Mouse (Mus musculus) common myeloid progenitor, adult 5-6 weeks (primary cell): ENCODE data around the gene Palld. TPM values are rescaled to one million over a fixed set of nuclear protein-coding genes. Genes with fewer than 3 reads are reported as not detected.
A peak's percentile ranks its signal among the peaks of the same experiment; 100 is the strongest.

Experiments
- ATAC-seq: replicated peaks from 2 replicates; pipeline ENCODE4 v1.8.0; 2016; ENCODE audit warnings: low read depth, mild to moderate bottlenecking, moderate TSS enrichment, inconsistent platforms; ENCODE audit not compliant: poor library complexity, severe bottlenecking
- total RNA-seq: library from RNA; stranded (forward); fragments of 200-1000, 187-1606 nt; gene quantifications from 2 replicates; pipeline ENCODE4 v1.2.3, GENCODE M21; 2017

Palld gene
- total RNA-seq, 1 experiment from 2014 or later = 0.46 TPM

DNA sequence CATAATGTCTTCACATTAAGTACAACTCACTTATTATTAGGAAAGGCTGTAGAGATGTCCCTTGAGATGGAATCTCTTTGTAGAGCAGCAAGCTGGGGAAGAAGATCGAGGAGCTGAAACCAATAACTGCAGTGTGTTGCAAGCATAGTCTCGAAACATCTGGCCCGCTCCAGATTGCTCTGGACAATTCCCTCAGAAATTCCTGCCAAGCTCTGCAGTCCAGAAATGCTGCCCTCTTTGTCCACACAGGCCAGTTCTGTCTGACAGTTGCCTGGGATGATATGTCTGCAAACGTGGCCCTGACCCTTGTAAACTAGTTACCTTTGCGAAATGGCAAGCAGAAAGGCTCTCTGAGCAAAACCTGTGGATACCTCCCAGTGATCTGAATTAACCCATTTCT, 291.9 kb downstream of the Palld start:
- no peak for ATAC-seq

DNA sequence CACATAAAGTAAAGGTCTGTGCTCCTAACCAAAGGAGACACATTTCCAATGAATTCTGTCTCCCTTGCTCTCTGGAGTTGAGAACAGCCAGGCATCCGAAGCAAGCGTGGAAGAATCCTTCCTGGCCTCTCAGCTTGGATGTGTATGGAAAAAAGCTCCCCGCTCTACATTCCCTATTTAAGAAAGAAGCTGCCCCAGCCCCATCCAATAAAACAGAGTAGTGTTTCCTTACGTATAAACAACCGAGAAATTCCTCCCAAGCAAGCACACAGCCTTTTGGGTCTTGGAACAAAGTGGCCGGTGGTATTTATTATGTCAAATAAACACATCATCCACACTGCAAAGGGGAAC, 295.1 kb downstream of the Palld start:
- ATAC-seq = no peak

DNA sequence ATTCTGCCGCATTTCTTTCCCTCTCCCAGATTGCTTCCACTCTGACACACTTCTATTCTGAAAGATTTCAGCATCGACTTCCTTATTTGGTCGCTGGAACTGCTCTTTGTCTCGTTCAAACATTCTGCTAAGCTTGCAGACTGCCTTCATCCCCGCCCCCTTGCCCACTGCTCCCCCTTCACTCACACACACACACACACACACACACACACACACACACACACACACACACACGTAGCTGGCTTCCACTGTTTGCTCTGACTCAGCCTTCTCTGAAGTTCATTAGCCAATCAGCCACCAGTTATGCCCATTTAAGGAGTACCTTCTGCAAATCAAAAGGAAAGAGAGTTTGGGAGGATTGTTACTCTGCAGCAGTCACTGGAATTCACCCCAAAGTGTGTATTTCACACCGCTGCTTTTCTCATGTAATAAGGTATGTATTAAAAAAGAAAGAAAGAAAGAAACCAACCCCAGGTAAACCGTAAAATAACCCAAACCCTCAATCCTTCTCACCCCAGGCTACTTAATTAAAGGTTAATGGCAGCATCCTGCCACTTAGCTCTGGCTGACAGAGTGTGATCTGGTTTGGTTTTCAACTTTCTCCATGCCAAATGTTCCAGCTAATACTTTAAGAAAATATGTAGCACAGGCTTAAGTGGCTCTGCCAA, 295.6 kb downstream of the Palld start:
- ATAC-seq = peak; percentile 97

DNA sequence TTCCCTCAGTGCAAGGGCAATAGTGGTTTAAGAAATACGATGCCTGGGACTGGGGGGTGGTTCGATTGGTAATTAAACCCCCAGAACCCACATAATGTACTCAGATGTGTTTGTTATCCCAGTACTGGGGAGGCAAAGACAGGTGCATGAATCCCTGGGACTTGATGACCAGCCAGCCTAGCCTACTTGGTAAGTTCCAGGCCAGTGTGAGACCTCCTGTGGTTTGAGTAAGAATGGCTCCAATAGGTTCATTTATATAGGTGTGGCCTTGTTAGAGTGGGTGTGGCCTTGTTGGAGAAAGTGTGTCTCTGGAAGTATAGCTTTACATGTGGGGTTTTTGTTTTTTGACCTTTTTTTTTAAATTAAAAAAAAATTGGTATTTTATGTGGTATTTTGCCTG, 297.6 kb downstream of the Palld start:
- ATAC-seq = no peak

DNA sequence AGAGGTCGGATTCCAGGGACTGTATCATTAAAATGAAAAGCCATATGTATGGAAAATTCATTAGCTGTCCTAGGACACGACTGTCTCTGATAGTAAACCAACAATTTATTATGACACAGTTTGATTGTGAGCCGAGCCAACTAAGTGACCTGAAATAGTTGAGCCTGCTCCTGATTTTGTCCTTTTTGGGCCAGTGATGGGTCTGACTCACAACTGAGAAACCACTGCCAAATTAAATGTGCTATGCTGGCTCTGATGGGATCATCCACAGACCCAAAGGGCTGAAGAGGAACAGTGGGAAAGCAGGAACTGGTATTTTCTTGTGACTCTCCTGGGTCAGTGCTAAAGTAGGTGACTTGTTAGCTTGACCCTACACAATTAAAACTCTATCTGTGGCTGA, 305.6 kb downstream of the Palld start:
- no peak for ATAC-seq

DNA sequence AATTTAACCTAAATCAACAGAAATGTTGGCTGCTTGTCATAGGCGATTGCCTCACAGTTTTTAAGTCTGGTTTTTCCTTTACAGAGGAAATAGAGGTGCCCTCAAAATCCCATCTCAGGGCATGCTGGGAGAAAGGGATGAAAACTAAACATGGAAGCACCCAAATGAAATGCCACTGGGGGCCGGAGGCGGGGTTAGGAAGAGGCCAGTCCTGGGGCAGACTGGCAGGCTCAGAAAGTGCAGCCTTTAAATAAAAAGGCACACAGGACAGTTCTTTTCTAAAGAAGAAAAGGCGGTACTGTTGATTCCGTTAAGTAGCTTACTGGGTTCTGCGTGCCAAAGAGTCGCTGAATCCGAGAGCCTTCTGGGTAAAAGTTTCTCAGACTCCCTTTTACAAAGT, 311.0 kb downstream of the Palld start:
- no peak for ATAC-seq

DNA sequence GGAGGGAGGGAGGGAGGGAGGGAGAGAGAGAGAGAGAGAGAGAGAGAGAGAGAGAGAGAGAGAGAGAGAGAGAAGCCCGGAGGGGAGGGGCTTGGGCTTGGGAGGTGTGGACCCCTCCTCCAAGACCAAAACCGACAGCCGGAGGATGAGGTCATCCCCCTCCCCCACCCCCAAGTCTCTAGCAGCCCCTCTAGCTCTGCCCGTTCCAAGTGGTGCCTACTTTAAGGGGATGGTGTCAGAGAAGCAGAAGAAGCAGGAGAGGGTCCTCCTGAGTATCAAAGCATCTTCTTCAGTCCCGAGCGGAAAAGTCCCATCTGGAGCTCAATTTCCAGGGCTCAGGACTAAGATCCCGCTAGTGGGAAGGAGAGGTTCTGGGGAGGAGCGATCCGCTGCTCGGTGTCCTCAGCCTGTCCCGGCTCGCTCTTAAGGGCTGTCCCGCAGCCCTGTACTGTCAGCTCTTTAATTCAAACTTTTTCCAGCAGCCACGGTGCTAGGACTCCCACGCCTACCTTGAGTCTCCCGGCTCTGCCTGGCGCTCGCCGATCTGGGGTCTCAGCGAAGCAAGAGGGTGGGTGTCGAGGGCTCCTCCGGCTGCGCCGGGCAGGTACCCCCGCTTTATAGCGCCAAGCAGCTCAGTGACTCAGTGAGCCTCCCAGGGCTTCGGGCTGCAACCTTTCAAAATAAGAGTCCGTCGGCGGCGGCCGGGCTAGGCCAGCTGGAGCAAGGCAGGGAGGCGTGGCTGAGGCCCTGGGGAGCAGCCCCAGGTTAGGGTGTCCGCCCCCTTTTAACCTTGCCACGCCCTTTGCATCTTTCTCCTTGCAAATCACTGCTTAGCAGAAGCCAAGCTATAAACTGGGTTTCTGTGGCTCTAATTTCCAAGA, 311.7 kb downstream of the Palld start:
- ATAC-seq = peak; percentile 88

DNA sequence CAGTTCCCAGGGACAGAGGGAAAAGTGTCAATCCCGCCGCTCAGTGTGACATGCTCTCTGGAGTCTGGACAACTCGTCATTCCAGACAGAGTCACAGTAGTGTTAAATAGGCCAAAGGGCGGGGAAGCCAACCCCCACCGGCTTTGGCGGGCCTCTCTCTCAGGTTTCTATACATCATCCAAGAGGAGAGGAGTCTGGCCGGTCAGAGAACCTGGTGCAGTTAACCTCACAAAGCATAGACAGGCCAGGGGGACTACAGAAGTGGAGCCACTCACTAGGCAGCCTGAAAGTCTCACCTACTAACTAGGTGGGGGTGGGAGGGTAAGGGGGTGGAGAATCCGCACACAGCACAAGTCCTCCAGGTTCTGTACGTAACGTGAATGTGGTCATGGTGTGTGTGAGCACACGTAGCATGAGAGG, 312.5 kb downstream of the Palld start:
- no peak for ATAC-seq

DNA sequence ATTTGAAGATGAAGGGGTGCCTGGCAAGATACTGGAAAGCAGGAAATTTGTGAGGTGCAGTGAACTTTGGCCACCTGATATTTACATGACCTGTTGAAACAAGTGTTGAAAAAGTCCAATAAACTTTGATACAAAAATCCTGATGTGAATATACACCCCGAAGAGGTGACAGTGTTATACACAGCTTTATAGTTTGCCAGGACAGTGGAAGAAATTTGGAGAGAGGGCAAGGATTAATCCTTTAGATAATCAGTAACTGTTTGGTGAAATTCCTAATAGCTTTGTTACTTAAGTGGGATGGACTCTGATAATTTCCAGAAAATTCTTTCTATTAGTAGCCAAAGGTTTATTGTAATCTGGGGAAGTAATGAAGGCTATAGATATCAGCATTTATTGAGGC, 314.2 kb downstream of the Palld start:
- ATAC-seq = no peak

DNA sequence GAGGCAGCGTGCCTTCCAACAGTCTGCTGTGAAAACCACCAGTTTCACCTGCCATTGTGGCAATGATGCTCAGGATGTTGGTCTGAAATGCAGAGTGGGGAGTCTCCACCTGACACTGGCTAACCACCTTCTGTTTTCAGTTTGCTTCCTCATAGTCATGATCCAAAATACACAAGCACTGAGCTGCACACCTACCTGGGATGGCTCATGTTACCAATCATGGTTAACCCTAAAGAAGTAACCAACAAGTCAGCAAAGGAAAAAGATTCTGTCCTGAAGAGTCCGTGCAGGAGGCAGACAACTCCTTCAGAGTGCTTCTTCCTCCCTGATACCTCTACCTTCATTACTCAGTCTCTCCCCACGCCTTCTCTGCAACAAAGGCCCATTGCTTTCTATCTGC, 314.8 kb downstream of the Palld start:
- ATAC-seq = no peak

DNA sequence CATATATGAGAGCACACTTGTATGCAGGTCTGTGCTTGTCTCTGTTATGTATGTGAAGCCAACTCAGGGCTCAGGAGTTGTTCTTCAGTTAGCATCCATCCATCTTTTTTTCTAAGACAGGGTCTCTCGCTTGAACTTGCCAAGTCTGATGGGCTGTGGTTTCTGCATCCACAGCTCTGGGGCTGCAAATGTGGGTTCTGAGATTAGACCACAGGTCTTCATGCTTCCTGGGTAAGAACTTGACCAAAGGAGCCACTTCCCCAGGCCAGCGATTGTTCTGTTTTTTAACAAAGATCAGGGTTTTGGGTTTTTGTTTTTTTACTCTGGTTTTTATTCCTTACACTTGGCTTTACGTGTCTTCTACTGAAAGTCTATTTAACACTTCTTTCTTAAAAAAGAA, 316.0 kb downstream of the Palld start:
- ATAC-seq = peak; percentile 65

DNA sequence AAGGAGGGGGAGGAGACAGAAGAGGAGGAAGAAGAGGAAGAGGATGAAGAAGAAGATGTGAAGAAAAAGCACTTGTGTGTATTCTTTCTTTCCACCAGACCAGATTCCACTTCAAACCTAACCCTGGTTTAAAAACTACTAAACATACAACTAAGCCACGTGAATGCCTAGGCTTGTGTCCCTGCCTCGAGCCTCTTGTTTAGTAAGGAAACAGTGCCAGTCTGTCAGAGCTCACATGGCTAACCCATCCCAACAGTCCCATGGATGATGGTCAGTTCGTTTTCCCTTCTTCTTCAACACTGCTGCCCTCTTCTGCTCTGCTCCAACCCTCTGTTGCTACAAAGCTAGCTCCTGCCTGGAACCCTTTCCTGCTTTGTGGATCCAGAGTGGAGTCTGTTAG, 316.7 kb downstream of the Palld start:
- ATAC-seq = no peak

DNA sequence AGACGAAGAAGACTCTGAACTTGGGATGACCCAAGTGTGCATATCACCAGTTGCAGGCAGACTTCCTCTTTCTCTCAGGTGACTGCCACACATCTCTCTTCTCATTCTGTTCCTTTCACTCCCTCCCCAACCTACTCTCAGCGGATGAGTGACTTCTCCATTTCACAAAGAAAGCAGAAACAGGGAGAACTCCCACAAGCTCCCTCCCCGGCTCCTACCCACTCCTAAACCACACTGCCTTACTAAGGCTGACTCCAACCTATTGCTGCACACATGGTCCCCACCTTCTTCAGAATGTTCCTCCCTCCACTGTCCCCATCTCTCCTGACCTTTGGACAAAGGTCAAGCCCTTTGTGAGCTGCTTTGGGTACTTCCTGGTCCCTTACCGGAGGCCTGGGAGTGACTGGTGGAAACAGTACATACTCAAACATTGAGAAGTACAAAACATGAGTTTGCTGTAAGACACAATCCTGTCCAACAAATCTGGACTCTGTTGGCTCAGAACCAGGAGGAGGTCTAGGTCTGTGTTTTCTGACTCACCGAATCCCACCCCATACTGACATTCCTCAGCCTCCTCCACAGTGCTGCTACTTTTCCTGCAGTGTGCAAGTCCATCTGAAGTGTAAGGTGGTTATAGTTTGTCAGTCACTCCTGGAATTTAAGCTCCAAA, 317.6 kb downstream of the Palld start:
- peak; percentile 87 for ATAC-seq

DNA sequence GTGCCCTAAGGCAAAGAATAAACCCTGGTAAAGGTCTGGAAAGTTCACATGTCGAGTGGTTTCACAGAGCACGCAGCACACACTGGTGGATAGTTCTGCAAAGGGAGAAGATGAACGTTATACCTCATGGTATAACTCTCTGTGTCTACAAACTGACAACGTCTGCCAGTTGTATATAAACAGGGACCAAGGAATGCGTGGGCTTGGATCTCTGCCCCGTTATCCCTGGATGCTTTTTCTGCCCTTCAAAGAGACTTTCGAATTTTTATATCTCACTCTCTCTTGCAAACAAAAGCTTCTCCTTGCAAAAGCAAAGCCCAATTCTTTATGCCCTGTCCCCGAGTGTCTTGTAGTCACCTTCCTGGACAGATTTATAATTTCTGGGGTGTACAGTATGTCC, 319.9 kb downstream of the Palld start:
- ATAC-seq = no peak

DNA sequence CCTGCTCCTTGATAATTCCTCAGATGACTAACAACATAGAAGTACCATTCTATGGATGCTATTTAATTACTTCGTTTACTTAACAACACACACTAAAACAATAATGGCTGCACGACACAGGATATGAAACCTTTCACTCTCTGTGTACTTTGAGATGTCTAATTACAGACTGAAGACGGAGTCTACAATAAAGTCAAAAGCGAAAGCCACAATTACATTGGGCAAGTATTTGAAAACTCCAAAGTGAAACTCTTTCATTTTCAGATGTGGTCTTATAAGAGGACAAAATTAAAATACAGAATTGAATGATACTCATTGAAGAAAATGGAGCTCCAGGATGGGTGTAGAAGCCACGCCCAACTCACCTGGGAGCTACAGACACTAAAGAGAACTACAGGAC, 321.2 kb downstream of the Palld start:
- no peak for ATAC-seq

DNA sequence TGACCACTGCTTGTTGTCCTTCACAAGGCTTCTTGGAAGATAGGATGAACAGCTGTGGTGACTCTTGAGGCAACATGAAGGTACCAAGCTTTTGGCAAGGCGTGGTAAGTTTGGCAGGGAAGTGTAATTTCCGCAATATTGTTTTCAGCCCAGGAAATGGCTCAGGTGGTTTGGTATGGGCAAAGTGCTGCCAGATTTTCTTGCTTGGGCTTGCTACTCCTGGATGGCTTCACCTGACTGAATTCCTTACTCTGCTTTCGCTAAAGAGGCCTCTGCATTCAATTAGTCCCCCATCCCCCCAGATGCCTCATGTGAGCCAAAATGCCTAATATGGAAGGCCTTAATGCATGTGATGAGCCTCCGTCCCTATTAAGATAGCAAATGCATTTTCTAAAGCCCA, 322.7 kb downstream of the Palld start:
- no peak for ATAC-seq

DNA sequence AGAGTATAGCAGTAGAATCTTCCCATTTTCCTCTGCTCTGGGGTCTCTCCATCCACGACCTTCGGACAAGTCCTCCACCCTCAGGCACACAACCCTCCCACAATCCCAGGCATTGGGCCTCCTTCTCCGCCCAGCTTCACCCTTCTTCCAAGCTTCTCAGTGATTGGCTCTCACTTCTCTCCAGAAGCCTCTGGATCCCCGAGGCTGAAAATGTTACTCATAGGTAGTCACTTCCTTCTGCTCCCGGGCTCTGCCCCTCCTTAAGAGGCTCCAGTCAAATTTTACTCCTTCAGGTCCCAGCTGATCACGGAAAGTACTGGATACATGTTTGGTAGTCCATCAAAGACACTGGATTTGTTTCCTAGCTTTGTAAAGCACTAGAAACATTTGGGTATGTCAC, 323.7 kb downstream of the Palld start:
- ATAC-seq = no peak

DNA sequence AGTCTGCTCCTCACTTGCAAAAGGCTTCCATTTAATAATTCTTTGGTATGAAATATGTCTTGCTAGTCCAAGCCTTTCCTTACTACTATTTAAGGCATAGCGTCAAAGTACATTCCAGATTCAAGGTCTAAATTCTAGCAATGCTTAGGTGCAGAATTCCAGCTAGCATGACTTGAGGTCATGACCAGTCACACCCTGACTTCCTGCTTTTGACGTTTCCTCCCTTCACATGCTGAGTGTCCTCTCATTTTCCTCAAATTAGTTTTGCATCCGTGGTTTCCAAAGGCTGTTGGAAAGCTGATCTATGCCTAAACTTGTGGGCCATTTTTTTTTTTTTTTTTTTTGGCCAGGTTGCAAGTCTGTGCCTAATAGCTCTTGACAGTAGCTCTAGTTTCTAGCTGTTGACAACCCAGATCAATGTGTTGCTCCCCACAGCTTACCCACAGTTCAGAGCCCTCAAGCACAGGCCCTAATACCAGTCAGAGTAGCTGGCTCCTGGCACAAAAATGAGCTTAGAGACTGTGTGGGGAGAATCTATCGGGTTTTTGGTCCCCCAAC, 327.3 kb downstream of the Palld start:
- no peak for ATAC-seq

DNA sequence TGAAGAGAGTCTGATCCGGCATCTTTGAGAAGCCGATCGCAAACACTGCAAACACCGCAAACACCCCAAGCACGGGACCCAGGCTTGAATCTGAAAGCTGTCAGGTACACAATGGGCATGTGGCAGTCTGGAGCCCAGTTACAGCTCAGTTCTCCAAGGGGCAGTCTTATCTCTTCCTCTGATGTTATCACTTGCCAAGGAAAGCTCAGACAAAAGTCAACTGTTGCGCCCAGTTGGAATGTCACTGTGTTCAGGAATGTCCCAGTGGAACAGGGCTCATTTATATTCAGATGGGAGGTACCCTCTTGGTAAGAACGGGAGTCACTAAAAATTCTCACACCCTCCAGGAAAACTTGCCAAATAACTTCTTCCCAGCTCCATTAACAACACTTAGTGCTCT, 328.0 kb downstream of the Palld start:
- ATAC-seq = no peak

DNA sequence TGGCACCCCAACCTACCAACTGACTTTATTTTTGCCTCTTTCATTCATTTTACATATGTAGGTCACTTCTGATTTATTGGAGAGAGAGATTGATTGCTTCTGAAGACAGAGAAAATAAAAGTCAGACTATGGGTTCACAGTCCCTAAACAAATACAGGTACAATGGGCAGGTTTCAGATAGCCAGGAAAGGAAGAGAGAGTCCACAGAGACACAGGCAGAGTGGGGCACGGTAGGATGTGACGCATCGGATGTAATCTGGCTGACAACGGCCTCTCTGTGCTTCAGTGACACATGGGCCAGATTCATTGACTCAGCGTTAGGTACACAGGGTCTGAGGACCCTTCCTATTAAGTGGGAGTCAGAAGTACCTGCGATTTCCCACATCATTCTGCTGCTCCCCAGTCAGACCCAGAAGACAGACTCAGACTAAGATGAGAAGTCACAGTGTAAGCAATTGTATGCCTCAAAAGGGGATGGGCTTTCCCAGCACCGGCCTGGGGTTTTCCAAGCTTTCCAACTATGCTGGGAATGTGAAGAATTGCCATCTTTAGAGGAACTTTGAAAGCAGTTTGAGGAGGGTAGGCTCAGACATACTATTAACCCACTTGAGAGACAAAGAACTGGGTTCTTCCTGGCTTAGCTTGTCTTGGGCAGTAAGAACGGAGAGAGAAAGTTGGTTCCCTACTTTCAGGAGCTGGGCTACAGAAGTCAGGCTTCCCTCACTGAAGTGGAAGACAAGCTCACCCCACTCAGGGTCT, 329.1 kb downstream of the Palld start:
- no peak for ATAC-seq
